Mouse (Mus musculus): ENCODE results near the gene Rchy1.
A peak's percentile ranks its signal among the peaks of the same experiment; 100 is the strongest.

Rchy1 gene

GRCm38 (mm10) chr5:91962639-91963440 is at the start of gene Rchy1:
Gene Rchy1, minus strand, starts transcription at chr5:91963068.
- peak; percentile 92 for DNase-seq (ENCODE audit: low spot score)

- no peak for DNase-seq (ENCODE audit: low spot score)
These were observed 48.9 kb upstream of the Rchy1 start for GRCm38 (mm10) chr5:92011756-92012155.

GRCm38 (mm10) chr5:92009827-92010226 is 47.0 kb upstream of the Rchy1 start:
- DNase-seq (ENCODE audit: low spot score): peak; percentile 12

- no peak for DNase-seq (ENCODE audit: low spot score)
These were observed 40.1 kb upstream of the Rchy1 start for GRCm38 (mm10) chr5:92003011-92003410.

- DNase-seq (ENCODE audit: low spot score): no peak
These were observed 37.9 kb upstream of the Rchy1 start for GRCm38 (mm10) chr5:92000770-92001169.

GRCm38 (mm10) chr5:91994546-91994945 is 31.7 kb upstream of the Rchy1 start:
- no peak for DNase-seq (ENCODE audit: low spot score)

- DNase-seq (ENCODE audit: low spot score): no peak
These were observed 30.2 kb upstream of the Rchy1 start for GRCm38 (mm10) chr5:91993061-91993460.

- no peak for DNase-seq (ENCODE audit: low spot score)
These were observed 28.5 kb upstream of the Rchy1 start for GRCm38 (mm10) chr5:91991191-91991937.

GRCm38 (mm10) chr5:91989261-91989660 is 26.4 kb upstream of the Rchy1 start:
- no peak for DNase-seq (ENCODE audit: low spot score)

GRCm38 (mm10) chr5:91987799-91988198 is 24.9 kb upstream of the Rchy1 start:
- DNase-seq (ENCODE audit: low spot score): no peak

GRCm38 (mm10) chr5:91987236-91987635 is 24.4 kb upstream of the Rchy1 start, which contains the start of gene Odaph:
Gene Odaph, plus strand, starts transcription at chr5:91987475.
- DNase-seq (ENCODE audit: low spot score): no peak

GRCm38 (mm10) chr5:91985721-91986120 is 22.9 kb upstream of the Rchy1 start:
- no peak for DNase-seq (ENCODE audit: low spot score)

- DNase-seq (ENCODE audit: low spot score): no peak
These were observed 20.6 kb upstream of the Rchy1 start for GRCm38 (mm10) chr5:91983490-91983889.

- DNase-seq (ENCODE audit: low spot score): no peak
These were observed 18.4 kb upstream of the Rchy1 start for GRCm38 (mm10) chr5:91981176-91981840.

GRCm38 (mm10) chr5:91977397-91977770 is 14.5 kb upstream of the Rchy1 start:
- no peak for DNase-seq (ENCODE audit: low spot score)

GRCm38 (mm10) chr5:91976566-91977396 is 13.9 kb upstream of the Rchy1 start:
- DNase-seq (ENCODE audit: low spot score): no peak

GRCm38 (mm10) chr5:91975758-91976157 is 12.9 kb upstream of the Rchy1 start:
- DNase-seq (ENCODE audit: low spot score): no peak

GRCm38 (mm10) chr5:91974002-91974401 is 11.1 kb upstream of the Rchy1 start:
- DNase-seq (ENCODE audit: low spot score): no peak

GRCm38 (mm10) chr5:91972046-91972445 is 9.2 kb upstream of the Rchy1 start:
- DNase-seq (ENCODE audit: low spot score): no peak

GRCm38 (mm10) chr5:91962259-91962638 is 619 bp downstream of the Rchy1 start:
- no peak for DNase-seq (ENCODE audit: low spot score)

- no peak for DNase-seq (ENCODE audit: low spot score)
These were observed 1.5 kb downstream of the Rchy1 start for GRCm38 (mm10) chr5:91961370-91961769.

All from c-Kit-positive CD71-positive TER-119-positive erythroid progenitor cells, embryonic 14.5 days (primary cell).